Mouse (Mus musculus) left cerebral cortex, postnatal 14 days (tissue): ENCODE data around the gene Gm4187. TPM values are rescaled to one million over a fixed set of nuclear protein-coding genes. Genes with fewer than 3 reads are reported as not detected.
"Not testable (repeated sequence)": the region's sequence is repeated elsewhere in the genome, so short reads cannot be mapped to it uniquely, and the experiment has no call there.

Experiments
- DNase-seq, 2 experiments: peaks; one replicate each; pipeline ENCODE4 v3.0.0; 2021 to 2022; ENCODE audit warnings: low spot score in 2 of 2, mixed read lengths in 1 of 2
- intact Hi-C: fragments of 180-260 bp; cut with DNase I; formaldehyde crosslinking; loops from one replicate; pipeline ENCODE4 v1.15.1; 2025
- long read RNA-seq, 2 experiments: library from polyadenylated mRNA; stranded (forward); transcript quantifications; one replicate each; pipeline ENCODE4 v2.0.0; 2021
- total RNA-seq, 2 experiments: library from RNA; stranded (reverse); gene quantifications; 2 replicates each; pipeline ENCODE4 v1.2.3; 2021

Gene Gm4187
- not detected for total RNA-seq
- long read RNA-seq, experiment 1 = 0 reads
- long read RNA-seq, experiment 2 = 0 reads

DNA sequence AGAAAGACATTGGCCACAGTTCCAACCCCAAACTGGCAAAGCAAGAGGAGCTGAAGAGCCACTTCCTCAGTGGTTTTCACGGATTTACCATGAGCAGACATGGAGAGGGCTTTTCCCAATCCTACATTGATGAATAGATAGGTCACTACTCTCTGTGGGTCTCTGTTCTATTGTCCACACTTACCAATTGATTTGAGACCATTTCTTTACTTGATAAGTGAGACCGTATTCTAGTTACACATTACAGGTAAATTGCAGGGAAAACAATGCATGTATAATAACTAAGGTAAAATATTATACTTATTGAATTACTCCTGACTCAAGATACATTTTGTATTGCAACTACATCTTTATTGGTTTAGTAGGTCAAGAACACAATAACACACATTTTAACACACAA, at the start of gene Gm4187:
TSS of gene Gm4187 (minus strand) at position 101 of the 400 bp plus-strand sequence.
- DNase-seq, intact Hi-C loops: not testable (repeated sequence)

DNA sequence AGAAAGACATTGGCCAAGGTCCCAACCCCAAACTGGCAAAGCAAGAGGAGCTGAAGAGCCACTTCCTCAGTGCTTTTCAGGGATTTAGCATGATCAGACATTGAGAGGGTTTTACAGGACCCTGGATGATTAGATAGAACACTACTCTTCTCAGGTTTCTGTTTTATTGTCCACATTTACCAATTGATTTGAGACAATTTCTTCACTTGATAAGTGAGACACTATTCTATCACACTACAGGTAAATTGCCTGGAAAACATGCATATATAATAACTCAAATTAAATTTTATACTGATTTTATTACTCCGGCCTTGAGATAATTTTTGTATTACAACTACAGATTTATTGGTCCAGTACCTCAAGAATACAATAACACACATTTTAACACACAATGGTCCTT, 41.4 kb upstream of the Gm4187 start, which contains the start of gene Gm8660:
TSS of gene Gm8660 (minus strand) at position 101 of the 400 bp plus-strand sequence.
- DNase-seq, intact Hi-C loops: not testable (repeated sequence)

Other genes starting within 250 kb of the Gm4187 start
- gene Gm16451, start 211.5 kb downstream of the Gm4187 start, total RNA-seq = not detected
- gene Gm10666, start 195.0 kb downstream of the Gm4187 start, total RNA-seq = not detected
- gene Vmn1r142, start 165.7 kb downstream of the Gm4187 start, total RNA-seq = not detected
- gene Vmn1r143, start 140.3 kb downstream of the Gm4187 start, total RNA-seq = not detected
- not detected for gene Gm8653, start 128.5 kb downstream of the Gm4187 start, total RNA-seq
- gene Gm8453, start 100.2 kb downstream of the Gm4187 start, total RNA-seq = not detected
- gene Gm8660, start 41.3 kb upstream of the Gm4187 start, total RNA-seq = not detected
- gene Vmn1r148, start 83.9 kb upstream of the Gm4187 start, total RNA-seq = not detected
- gene Vmn1r149, start 108.5 kb upstream of the Gm4187 start, total RNA-seq = not detected
- not detected for gene Gm10665, start 134.4 kb upstream of the Gm4187 start, total RNA-seq
- gene Vmn1r151, start 170.0 kb upstream of the Gm4187 start, total RNA-seq = not detected
- not detected for gene Vmn1r152, start 193.2 kb upstream of the Gm4187 start, total RNA-seq
- gene Gm8677, start 205.2 kb upstream of the Gm4187 start, total RNA-seq = not detected
- gene Gm4201, start 235.6 kb upstream of the Gm4187 start, total RNA-seq = not detected